Mouse (Mus musculus) embryonic facial prominence, embryonic 15.5 days (tissue): Measurements from ENCODE around the gene Scyl2. TPM values are rescaled to one million over a fixed set of nuclear protein-coding genes. Genes with fewer than 3 reads are reported as not detected.
"Not testable (repeated sequence)": the region's sequence is repeated elsewhere in the genome, so short reads cannot be mapped to it uniquely, and the experiment has no call there.

ENCODE experiments used
- ATAC-seq: fragments of 200-750 bp; cut with Nextera tagmentation; 2 replicates; pipeline ENCODE4 v1.8.0; 2017; ENCODE audit warnings: low read depth, moderate TSS enrichment; ENCODE audit not compliant: insufficient number of reproducible peaks, low FRiP score, low TSS enrichment
- H3K27ac ChIP-seq: fragments of 300-500 bp; sonication (generic); replicated peaks from 2 replicates; pipeline ENCODE4 v1.5.1; 2015; ENCODE audit warnings: mild to moderate bottlenecking, inconsistent platforms
- H3K27me3 ChIP-seq: fragments of 300-500 bp; sonication (generic); 2 replicates; pipeline ENCODE4 v1.6.1; 2015; ENCODE audit warnings: inconsistent platforms
- H3K36me3 ChIP-seq: fragments of 300-500 bp; sonication (generic); 2 replicates; pipeline ENCODE4 v1.6.1; 2015; ENCODE audit warnings: mild to moderate bottlenecking, inconsistent platforms
- H3K4me1 ChIP-seq: fragments of 300-500 bp; sonication (generic); 2 replicates; pipeline ENCODE4 v1.6.1; 2015; ENCODE audit warnings: inconsistent platforms
- H3K4me2 ChIP-seq: fragments of 300-500 bp; sonication (generic); replicated peaks from 2 replicates; pipeline ENCODE4 v1.6.1; 2015; ENCODE audit warnings: mild to moderate bottlenecking, inconsistent platforms
- H3K4me3 ChIP-seq: fragments of 300-500 bp; sonication (generic); replicated peaks from 2 replicates; pipeline ENCODE4 v1.5.1; 2015; ENCODE audit warnings: mild to moderate bottlenecking, inconsistent platforms
- H3K9ac ChIP-seq: fragments of 300-500 bp; sonication (generic); 2 replicates; pipeline ENCODE4 v1.6.1; 2015; ENCODE audit warnings: inconsistent platforms
- H3K9me3 ChIP-seq: fragments of 300-500 bp; sonication (generic); replicated peaks from 2 replicates; pipeline ENCODE4 v1.6.1; 2016; ENCODE audit warnings: inconsistent platforms
- WGBS: fragments of 180-500 bp; shearing (Covaris S2); methylation state at CpG from one replicate; pipeline ENCODE4 v1.1.7; 2015; 5-methylcytosine and 5-hydroxymethylcytosine counted together
- polyA plus RNA-seq: library from polyadenylated mRNA; unstranded; fragments of >200 nt; fragmentation: Nextera tagmentation; extraction: Ambion mirVana; gene quantifications from 2 replicates; pipeline ENCODE4 v1.2.1, GENCODE M21; 2015

The Scyl2 gene
- polyA plus RNA-seq, 1 experiment from 2014 or later, result 7.5 TPM

DNA sequence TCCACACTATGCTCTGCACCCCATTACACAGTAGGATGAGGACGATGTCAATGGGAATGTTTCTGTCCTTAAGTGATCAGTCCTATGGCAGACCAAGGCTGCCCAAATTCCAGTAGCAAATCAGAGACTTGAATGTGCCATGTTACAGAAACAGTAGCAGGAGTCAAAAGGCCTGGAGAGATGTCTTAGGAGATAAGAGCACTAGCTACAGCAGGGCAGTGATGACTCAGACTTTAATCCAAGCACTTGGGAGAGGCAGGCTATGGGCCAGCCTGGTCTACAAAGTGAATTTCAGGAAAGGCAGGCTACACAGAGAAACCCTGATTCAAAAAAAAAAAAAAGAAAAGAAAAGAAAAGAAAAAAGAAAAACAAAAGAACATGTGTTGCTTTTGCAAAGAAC, 6.6 kb downstream of the Scyl2 start:
- Histone ChIP-seq H3K27ac (no peak overlapping the region), H3K9me3 (no peaks in the 10 kb centered on the region), H3K4me1 (no peaks in the 10 kb centered on the region), H3K4me3 (no peak overlapping the region), H3K4me2 (no peak overlapping the region), H3K9ac (no peak overlapping the region), H3K36me3 (no peaks in the 10 kb centered on the region; the same call in 1 of the 2 replicates), H3K27me3 (no peaks in the 10 kb centered on the region)
- ATAC-seq, result no peak
- 93% methylated on average over 1 of the region's 1 CpGs for WGBS

DNA sequence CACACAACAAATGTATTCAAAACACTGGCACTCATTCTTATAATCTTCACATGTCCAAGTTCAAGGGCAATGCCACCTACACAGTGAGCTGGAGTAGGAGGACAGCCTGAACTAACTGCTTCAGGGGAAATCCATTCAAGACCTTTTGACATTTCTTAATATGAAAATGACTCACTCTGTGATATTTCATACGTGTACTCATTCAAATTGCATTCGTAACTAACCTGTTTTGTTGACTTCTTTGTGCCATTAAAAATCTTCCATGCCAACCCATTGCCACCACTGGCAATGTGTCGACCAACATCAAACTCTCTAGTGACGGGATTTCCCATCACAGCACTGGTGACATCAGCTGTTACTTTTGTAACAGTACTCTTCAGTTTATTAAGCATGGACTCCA, 8.0 kb downstream of the Scyl2 start:
- no peak overlapping the region for H3K4me2 ChIP-seq
- H3K4me1 ChIP-seq, result no peaks in the 10 kb centered on the region
- H3K4me3 ChIP-seq, result no peak overlapping the region
- H3K27me3 ChIP-seq, result no peaks in the 10 kb centered on the region
- H3K36me3 ChIP-seq, result no peaks in the 10 kb centered on the region; the same call in 1 of the 2 replicates
- no peak overlapping the region for H3K9ac ChIP-seq
- H3K9me3 ChIP-seq, result no peaks in the 10 kb centered on the region
- ATAC-seq, result no peak
- no peak overlapping the region for H3K27ac ChIP-seq
- WGBS, result 86% methylated on average over 4 of the region's 4 CpGs

DNA sequence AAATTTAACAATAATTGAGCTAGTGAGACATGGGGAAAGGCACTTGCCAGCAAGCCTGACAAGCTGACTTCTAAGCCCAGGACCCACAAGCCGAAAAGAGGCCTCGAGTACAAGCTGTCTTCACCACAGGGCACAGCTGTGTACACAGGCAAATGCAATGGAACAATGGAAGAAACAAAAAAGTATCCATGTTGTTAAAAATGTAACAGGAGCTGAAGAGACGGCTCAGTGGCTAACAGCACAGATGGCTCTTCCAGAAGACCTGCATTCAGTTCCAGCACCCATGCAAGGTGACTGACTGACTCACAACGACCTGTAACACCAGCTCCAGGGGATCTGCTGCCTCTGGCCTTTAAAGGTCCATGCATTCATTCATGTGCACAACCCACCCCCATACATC, 9.5 kb downstream of the Scyl2 start:
- Histone ChIP-seq H3K4me1 (no peaks in the 10 kb centered on the region), H3K27ac (no peak overlapping the region), H3K27me3 (no peaks in the 10 kb centered on the region), H3K36me3 (no peaks in the 10 kb centered on the region), H3K4me2 (no peak overlapping the region), H3K9me3 (no peaks in the 10 kb centered on the region), H3K9ac (no peak overlapping the region), H3K4me3 (no peak overlapping the region)
- no peak for ATAC-seq
- WGBS, result 62% methylated on average over 4 of the region's 4 CpGs

DNA sequence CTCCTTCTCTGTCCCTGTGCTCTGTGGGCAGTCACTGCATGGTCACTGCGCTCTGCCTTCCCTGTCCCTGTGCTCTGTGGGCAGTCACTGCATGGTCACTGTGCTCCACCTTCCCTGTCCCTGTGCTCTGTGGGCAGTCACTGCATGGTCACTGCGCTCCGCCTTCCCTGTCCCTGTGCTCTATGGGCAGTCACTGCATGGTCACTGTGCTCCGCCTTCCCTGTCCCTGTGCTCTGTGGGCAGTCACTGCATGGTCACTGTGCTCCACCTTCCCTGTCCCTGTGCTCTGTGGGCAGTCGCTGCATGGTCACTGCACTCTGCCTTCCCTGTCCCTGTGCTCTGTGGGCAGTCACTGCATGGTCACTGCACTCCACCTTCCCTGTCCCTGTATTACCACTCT, 15.7 kb downstream of the Scyl2 start:
- H3K9me3 ChIP-seq, H3K4me3 ChIP-seq, H3K27ac ChIP-seq, H3K4me2 ChIP-seq, H3K9ac ChIP-seq, H3K27me3 ChIP-seq, ATAC-seq, H3K36me3 ChIP-seq, H3K4me1 ChIP-seq: not testable (repeated sequence)
- 98% methylated on average over 5 of the region's 5 CpGs for WGBS

DNA sequence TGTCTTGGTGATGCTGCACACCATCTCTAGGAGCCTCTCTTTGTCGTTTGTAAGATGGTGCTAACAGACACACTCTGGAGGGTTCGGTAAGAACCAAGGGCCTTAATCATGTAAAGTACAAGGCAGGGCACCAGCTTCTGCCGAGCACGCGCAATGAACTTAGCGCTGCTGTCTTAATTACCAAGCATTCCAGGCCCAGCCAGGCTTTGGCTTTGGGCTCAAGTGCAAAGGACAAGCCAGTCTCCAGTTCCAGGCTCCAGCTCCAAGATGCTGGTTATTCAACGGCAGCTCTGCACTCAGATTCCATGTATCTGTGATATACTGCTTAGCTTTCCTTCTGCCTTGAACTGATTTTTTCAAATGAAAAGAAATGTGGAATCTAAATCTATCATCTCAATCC, 18.5 kb downstream of the Scyl2 start:
- Histone ChIP-seq H3K9me3 (no peaks in the 10 kb centered on the region), H3K36me3 (peaks cover 7% of the 10 kb centered on the region; the same call in 1 of the 2 replicates), H3K4me3 (no peak overlapping the region), H3K9ac (no peak overlapping the region), H3K27ac (no peak overlapping the region), H3K4me1 (no peaks in the 10 kb centered on the region), H3K27me3 (no peaks in the 10 kb centered on the region), H3K4me2 (no peak overlapping the region)
- 89% methylated on average over 7 of the region's 7 CpGs for WGBS
- ATAC-seq, result no peak

DNA sequence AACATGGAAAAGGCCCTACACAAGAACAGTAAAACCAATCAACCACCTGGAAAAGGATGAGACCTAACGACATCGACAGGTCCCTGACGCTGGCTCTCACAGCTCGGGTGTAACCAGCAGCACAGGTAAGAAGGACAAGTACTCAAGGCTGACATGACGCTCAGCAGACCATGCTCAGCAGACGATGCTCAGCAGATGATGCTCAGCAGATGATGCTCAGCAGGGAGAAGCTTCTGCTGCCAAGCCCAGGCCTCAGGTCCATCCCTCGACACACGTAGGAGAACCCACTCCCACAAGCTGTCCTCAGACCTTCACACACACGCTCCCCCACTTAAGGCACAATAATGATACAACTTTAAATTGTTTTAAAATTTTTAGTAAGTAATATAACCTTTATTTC, 20.4 kb downstream of the Scyl2 start:
- no peak overlapping the region for H3K4me3 ChIP-seq
- no peaks in the 10 kb centered on the region for H3K4me1 ChIP-seq
- ATAC-seq, result no peak
- no peaks in the 10 kb centered on the region for H3K9me3 ChIP-seq
- H3K27ac ChIP-seq, result no peak overlapping the region
- no peak overlapping the region for H3K4me2 ChIP-seq
- WGBS, result 91% methylated on average over 9 of the region's 9 CpGs
- H3K36me3 ChIP-seq, result peaks cover 17% of the 10 kb centered on the region
- H3K27me3 ChIP-seq, result no peaks in the 10 kb centered on the region
- H3K9ac ChIP-seq, result no peak overlapping the region

DNA sequence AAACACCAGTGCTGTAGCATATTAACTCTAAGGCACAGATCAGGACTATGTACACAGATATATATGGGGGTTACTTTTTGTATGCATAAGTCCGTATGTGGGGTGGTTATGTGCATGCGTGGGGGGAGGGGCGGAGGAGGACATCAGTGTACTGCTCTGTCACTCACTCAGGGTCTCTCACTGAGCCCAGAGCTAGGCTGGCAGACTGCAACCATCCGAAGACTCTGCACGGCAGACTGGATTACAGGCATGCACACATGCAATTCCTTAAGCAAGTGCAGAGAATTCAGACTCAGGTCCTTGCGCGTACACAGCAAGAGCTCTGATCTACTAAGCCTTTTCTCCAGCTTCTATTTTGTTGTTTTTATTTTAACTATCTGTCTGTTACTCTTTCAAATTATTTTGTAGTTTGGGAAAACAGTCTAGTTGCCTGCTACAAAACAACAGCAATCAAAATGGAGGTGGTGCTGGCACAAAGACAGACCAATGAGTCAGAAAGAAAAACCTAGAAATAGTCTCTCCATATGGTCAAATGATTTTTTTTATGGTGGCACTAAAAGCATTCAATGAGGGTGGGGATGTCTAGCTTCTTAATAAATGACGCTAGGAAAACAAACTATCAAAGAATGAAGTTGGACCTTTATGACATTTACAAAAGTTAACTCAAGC, 21.0 kb downstream of the Scyl2 start:
- Histone ChIP-seq H3K4me3 (no peak overlapping the region), H3K9me3 (no peaks in the 10 kb centered on the region), H3K27ac (no peak overlapping the region), H3K36me3 (peaks cover 17% of the 10 kb centered on the region), H3K4me1 (no peaks in the 10 kb centered on the region), H3K27me3 (no peaks in the 10 kb centered on the region), H3K9ac (no peak overlapping the region), H3K4me2 (no peak overlapping the region)
- no peak for ATAC-seq
- WGBS, result 81% methylated on average over 8 of the region's 8 CpGs

DNA sequence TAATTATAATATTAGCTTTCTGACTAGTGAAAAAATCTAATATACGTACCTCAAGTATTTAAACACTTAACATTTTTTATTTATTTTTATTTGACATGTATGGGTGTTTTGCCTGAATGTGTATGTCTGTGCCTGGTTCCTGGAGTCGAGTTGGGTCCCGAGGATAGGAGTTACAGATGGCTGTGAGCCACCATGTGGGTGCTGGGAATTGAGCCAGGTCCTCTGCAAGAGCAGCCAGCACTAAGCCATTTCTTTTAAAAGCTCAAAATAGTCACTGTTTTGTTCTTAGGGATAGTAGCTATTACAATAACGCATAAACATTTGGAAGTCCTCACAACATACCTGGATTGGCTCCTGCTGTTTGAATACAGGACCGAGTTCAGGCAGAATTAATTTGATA, 29.7 kb downstream of the Scyl2 start:
- WGBS, result 82% methylated on average over 5 of the region's 5 CpGs
- Histone ChIP-seq H3K36me3 (peaks cover 45% of the 10 kb centered on the region), H3K9me3 (no peaks in the 10 kb centered on the region), H3K9ac (no peak overlapping the region), H3K4me3 (no peak overlapping the region), H3K4me2 (no peak overlapping the region), H3K27me3 (no peaks in the 10 kb centered on the region), H3K4me1 (no peaks in the 10 kb centered on the region), H3K27ac (no peak overlapping the region)
- ATAC-seq, result no peak

DNA sequence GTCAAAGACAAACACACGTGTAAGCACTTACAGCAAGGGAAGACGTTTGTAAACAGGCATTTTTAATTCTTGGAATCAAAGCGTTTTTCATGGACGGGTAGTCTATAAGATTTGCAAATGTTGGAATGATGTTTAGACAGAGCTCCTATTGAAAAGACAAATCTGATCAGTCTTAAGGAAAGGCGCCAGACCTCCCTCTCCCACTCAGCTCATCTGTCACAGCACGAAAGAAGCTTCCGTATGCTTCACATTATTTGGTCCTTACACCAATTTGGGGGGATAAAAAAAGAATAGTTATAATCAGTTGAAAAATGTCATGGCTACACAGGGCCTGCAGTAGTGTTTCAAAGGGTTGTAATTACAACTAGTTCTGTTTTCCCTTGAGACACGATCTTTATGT, 33.2 kb downstream of the Scyl2 start:
- WGBS, result 69% methylated on average over 8 of the region's 8 CpGs

DNA sequence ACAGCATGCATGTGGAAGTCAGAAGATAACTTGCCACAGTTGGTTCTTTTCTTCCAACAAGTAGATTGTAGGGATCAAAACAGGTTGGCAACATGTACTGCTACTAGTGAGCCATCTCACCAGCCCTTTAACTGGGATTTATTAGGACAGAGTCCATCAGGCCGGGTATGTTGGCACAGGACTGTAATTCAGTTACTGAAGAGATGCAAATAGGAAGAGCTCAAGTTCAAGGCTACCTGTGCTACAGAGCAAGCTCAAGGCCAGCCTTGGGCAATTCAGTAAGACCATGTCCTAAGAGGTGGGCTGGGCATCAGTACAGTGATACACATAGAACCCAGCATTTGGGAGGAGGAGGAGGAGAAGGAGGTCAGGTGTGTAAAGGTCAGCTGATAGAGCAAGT, 34.4 kb downstream of the Scyl2 start:
- no peaks in the 10 kb centered on the region for H3K4me1 ChIP-seq
- ATAC-seq, result no peak
- H3K4me2 ChIP-seq, result no peak overlapping the region
- H3K36me3 ChIP-seq, result peaks cover 49% of the 10 kb centered on the region
- WGBS, result 83% methylated on average over 1 of the region's 1 CpGs
- no peak overlapping the region for H3K4me3 ChIP-seq
- H3K9ac ChIP-seq, result no peak overlapping the region
- no peaks in the 10 kb centered on the region for H3K9me3 ChIP-seq
- no peaks in the 10 kb centered on the region for H3K27me3 ChIP-seq
- no peak overlapping the region for H3K27ac ChIP-seq

More for the DNA sequence above, 33.2 kb downstream of the Scyl2 start:
- Histone ChIP-seq H3K4me1 (no peaks in the 10 kb centered on the region), H3K27ac (no peak overlapping the region), H3K36me3 (peaks cover 57% of the 10 kb centered on the region), H3K9ac (no peak overlapping the region), H3K4me3 (no peak overlapping the region), H3K9me3 (no peaks in the 10 kb centered on the region), H3K27me3 (no peaks in the 10 kb centered on the region), H3K4me2 (no peak overlapping the region)
- no peak for ATAC-seq

DNA sequence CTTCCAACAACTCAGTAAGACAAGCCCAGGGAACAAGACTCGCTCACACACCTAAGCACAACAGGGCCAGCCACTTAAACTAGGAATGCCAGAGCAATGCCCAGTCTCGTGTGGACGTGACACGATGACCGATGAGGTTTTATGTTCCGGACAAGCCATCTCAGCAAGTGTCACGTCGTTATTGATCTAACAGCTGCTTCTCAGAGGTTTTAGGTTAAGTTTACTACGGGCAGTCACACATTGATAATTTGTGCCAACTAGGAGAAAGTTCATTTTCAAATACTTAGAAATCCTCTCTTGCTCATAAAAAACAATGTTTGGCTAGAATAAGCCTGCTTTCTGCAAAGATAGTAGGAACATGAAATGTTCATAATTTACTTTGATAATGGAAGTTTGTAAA, 39.2 kb downstream of the Scyl2 start:
- Histone ChIP-seq H3K36me3 (peaks cover 61% of the 10 kb centered on the region), H3K4me1 (no peaks in the 10 kb centered on the region), H3K27me3 (no peaks in the 10 kb centered on the region), H3K9me3 (no peaks in the 10 kb centered on the region), H3K4me3 (no peak overlapping the region), H3K4me2 (no peak overlapping the region), H3K9ac (no peak overlapping the region), H3K27ac (no peak overlapping the region)
- WGBS, result 90% methylated on average over 9 of the region's 9 CpGs
- no peak for ATAC-seq

DNA sequence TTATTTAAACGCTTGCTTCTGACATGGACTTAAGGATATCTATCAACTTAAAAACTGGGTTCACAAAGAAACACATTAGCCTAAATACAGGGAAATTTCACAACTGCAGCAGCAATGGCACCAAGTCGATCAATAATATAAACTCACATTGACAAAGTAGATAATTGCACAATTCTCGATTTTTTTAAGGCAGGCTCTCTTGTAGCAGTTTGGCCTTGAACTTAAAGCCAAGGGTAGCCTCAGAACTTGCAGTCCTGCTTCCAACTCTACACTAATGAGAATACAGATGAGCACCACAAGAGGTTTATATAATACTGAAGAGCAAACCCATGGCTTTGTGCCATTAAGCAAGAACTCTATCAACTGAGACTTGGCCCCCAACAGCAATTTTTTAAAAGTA, 49.1 kb downstream of the Scyl2 start:
- WGBS, result 88% methylated on average over 3 of the region's 3 CpGs
- Histone ChIP-seq H3K4me3 (no peak overlapping the region), H3K9me3 (no peaks in the 10 kb centered on the region), H3K4me1 (no peaks in the 10 kb centered on the region), H3K9ac (no peak overlapping the region), H3K27ac (no peak overlapping the region), H3K27me3 (no peaks in the 10 kb centered on the region), H3K4me2 (no peak overlapping the region), H3K36me3 (peaks cover 26% of the 10 kb centered on the region)
- no peak for ATAC-seq
